Mouse (Mus musculus): ENCODE measurements around the gene St3gal2.

DNA sequence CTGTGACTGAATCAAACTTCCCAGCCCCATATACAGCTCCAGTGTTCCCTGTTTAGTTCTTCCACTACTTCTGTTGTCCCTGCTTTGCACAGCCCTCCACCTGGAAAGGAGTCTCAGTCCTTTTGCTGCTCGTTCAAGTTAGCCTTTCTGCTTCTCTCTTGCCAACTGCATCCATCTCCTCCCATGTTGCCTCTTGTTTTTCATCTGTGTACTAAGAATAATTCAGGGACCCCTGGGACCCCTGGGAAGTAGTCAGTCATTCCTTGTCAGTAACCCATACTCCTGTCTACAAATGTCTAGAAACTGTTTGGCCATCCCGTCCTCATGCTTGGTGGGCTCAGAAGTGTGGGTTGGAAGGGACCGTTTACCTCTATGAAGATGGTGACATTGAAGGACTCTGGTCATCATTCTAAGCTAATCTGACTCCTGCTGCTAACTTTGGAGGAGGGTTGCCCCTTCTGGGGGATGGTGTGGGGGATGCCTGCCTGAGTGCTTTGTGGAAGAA is 1.1 kb downstream of the St3gal2 start:
- no peak for TF ChIP-seq POLR2A (IDR thresholded peaks at IDR 0.05; ENCODE audit: extremely low read depth, insufficient read depth, low read length)
- no peak for TF ChIP-seq CTCF (IDR thresholded peaks at IDR 0.05; ENCODE audit: extremely low read depth, insufficient read depth, low read length)

Data from cortical plate, adult 2 months (tissue).